Mouse (Mus musculus): Measurements from ENCODE around the gene Rpl11. TPM values are rescaled to one million over a fixed set of nuclear protein-coding genes. Genes with fewer than 3 reads are reported as not detected.
A peak's percentile ranks its signal among the peaks of the same experiment; 100 is the strongest.
"Not testable (repeated sequence)": the region's sequence is repeated elsewhere in the genome, so short reads cannot be mapped to it uniquely, and the experiment has no call there.

Gene Rpl11
- polyA plus RNA-seq, 1 experiment from 2014 or later: 516 TPM

DNA sequence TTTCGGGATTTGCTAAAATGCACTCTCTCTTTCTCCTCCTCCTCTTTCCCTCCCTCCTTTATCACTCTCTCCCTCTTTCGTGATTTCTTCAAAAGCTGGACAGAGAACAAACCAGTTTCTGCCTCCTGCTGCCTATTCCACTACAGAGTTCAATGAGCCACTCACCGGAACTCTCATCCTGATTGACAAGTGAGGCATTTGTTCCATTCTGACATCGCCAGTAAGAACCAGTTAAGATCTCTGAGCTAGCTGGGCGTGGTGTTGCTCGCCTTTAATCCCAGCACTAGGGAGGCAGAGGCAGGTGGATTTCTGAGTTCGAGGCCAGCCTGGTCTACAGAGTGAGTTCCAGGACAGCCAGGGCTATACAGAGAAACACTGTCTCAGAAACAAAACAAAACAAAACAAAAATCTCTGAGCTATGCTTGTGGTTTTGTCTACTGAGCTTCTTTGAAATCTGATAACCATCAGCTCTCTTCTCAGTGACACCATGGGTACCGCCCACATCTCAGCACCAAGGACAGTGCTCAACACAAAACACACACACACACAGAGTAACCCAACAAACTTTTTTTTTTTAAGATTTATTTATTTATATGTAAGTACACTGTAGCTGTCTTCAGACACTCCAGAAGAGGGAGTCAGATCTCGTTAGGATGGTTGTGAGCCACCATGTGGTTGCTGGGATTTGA lies 6.7 kb upstream of the Rpl11 start:
- not testable (repeated sequence) for H3K4me3 ChIP-seq; DNase-seq (ENCODE audit: low spot score); H3K27ac ChIP-seq (replicated peaks); H3K27me3 ChIP-seq (replicated peaks; ENCODE audit: low read depth, poor library complexity, severe bottlenecking); H3K4me1 ChIP-seq; H3K36me3 ChIP-seq (replicated peaks); H3K9me3 ChIP-seq
- WGBS: 68% methylated on average over 9 of the region's 9 CpGs

- H3K36me3 ChIP-seq (replicated peaks): no peaks in the 10 kb centered on the region
- H3K4me1 ChIP-seq: no peaks in the 10 kb centered on the region
- H3K27ac ChIP-seq (replicated peaks): no peak overlapping the region
- H3K9me3 ChIP-seq: no peaks in the 10 kb centered on the region
- WGBS: 90% methylated on average over 5 of the region's 5 CpGs
- H3K4me3 ChIP-seq: no peak overlapping the region
- no peaks in the 10 kb centered on the region for H3K27me3 ChIP-seq (replicated peaks; ENCODE audit: low read depth, poor library complexity, severe bottlenecking)
- no peak for DNase-seq (ENCODE audit: low spot score)
Observed at GRCm38 (mm10) chr4:136057916-136058315, 4.7 kb upstream of the Rpl11 start.

GRCm38 (mm10) chr4:136056030-136056429 lies 2.8 kb upstream of the Rpl11 start:
- no peak overlapping the region for H3K4me3 ChIP-seq
- no peaks in the 10 kb centered on the region for H3K9me3 ChIP-seq
- H3K36me3 ChIP-seq (replicated peaks): peaks cover 13% of the 10 kb centered on the region
- peaks cover 13% of the 10 kb centered on the region for H3K4me1 ChIP-seq
- H3K27ac ChIP-seq (replicated peaks): no peak overlapping the region
- H3K27me3 ChIP-seq (replicated peaks; ENCODE audit: low read depth, poor library complexity, severe bottlenecking): no peaks in the 10 kb centered on the region
- WGBS: 58% methylated on average over 1 of the region's 1 CpGs
- no peak for DNase-seq (ENCODE audit: low spot score)

DNA sequence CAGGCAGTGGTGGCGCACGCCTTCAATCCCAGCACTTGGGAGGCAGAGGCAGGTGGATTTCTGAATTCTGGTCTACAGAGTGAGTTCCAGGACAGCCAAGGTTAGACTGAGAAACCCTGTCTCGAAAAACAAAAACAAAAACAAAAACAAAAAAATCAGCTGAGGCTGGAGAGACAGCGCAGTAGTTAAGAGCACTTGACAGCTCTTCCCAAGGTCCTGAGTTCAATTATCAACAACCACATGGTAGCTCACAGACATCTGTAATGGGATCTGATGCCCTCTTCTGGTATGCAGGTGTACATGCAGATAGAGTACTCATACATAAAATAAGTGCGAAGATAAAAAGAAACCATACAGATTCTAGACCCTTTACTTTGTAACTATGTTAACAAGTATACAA lies 615 bp upstream of the Rpl11 start:
- no peaks in the 10 kb centered on the region for H3K9me3 ChIP-seq
- H3K4me1 ChIP-seq: peaks cover 26% of the 10 kb centered on the region
- WGBS: 77% methylated on average over 5 of the region's 5 CpGs
- H3K27me3 ChIP-seq (replicated peaks; ENCODE audit: low read depth, poor library complexity, severe bottlenecking): no peaks in the 10 kb centered on the region
- peaks cover 35% of the 10 kb centered on the region for H3K36me3 ChIP-seq (replicated peaks)
- H3K27ac ChIP-seq (replicated peaks): peak overlapping the region; percentile 99; the same call in 1 of the 2 replicates
- DNase-seq (ENCODE audit: low spot score): no peak
- H3K4me3 ChIP-seq: peak overlapping the region; percentile 99

GRCm38 (mm10) chr4:136052534-136053246 lies 538 bp downstream of the Rpl11 start:
- Histone ChIP-seq H3K4me1 (peaks cover 30% of the 10 kb centered on the region), H3K4me3 (peak overlapping the region; percentile 99), H3K27ac (replicated peaks) (peak overlapping the region; percentile 99), H3K9me3 (no peaks in the 10 kb centered on the region), H3K36me3 (replicated peaks) (peaks cover 46% of the 10 kb centered on the region), H3K27me3 (replicated peaks; ENCODE audit: low read depth, poor library complexity, severe bottlenecking) (no peaks in the 10 kb centered on the region)
- DNase-seq (ENCODE audit: low spot score): no peak
- WGBS: under 1% methylated on average over 50 of the region's 50 CpGs

- H3K27ac ChIP-seq (replicated peaks): peak overlapping the region; percentile 99
Observed at GRCm38 (mm10) chr4:136052060-136052459, 1.2 kb downstream of the Rpl11 start.

GRCm38 (mm10) chr4:136050226-136050625 lies 3.0 kb downstream of the Rpl11 start:
- Histone ChIP-seq H3K27me3 (replicated peaks; ENCODE audit: low read depth, poor library complexity, severe bottlenecking) (no peaks in the 10 kb centered on the region), H3K4me3 (peak overlapping the region; percentile 99; the same call in 1 of the 2 replicates), H3K9me3 (no peaks in the 10 kb centered on the region), H3K36me3 (replicated peaks) (peaks cover 71% of the 10 kb centered on the region), H3K27ac (replicated peaks) (no peak overlapping the region), H3K4me1 (peaks cover 30% of the 10 kb centered on the region)
- no peak for DNase-seq (ENCODE audit: low spot score)
- 93% methylated on average over 6 of the region's 6 CpGs for WGBS

More at GRCm38 (mm10) chr4:136052060-136052459, 1.2 kb downstream of the Rpl11 start:
- Histone ChIP-seq H3K27me3 (replicated peaks; ENCODE audit: low read depth, poor library complexity, severe bottlenecking) (no peaks in the 10 kb centered on the region), H3K36me3 (replicated peaks) (peaks cover 53% of the 10 kb centered on the region), H3K4me1 (peaks cover 30% of the 10 kb centered on the region), H3K9me3 (no peaks in the 10 kb centered on the region), H3K4me3 (peak overlapping the region; percentile 99)
- DNase-seq (ENCODE audit: low spot score): no peak
- 5% methylated on average over 3 of the region's 3 CpGs for WGBS

GRCm38 (mm10) chr4:136048291-136049032 lies 4.8 kb downstream of the Rpl11 start:
- H3K4me1 ChIP-seq: peaks cover 30% of the 10 kb centered on the region
- H3K9me3 ChIP-seq: no peaks in the 10 kb centered on the region
- no peak overlapping the region for H3K27ac ChIP-seq (replicated peaks)
- H3K36me3 ChIP-seq (replicated peaks): peaks cover 89% of the 10 kb centered on the region
- H3K4me3 ChIP-seq: no peak overlapping the region
- 78% methylated on average over 4 of the region's 4 CpGs for WGBS
- no peak for DNase-seq (ENCODE audit: low spot score)
- H3K27me3 ChIP-seq (replicated peaks; ENCODE audit: low read depth, poor library complexity, severe bottlenecking): no peaks in the 10 kb centered on the region

DNA sequence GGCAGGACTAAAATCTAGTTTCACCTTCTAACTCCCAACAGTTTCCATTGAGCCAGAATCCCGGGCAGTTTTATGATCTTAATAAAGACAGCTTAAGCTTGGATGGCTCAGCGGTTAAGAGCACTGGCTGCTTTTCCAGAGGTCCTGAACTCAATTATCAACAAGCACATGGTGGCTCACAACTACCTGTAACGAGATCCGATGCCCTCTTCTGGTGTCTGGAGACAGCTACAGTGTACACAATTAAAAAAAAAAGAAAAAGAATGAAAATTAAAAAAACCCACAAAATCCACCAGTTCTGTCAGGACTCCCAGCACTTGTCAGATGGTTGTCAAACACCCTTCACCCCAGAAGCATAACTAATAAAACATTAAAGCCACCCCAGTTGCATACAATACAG lies 5.6 kb downstream of the Rpl11 start:
- no peak overlapping the region for H3K27ac ChIP-seq (replicated peaks)
- H3K4me3 ChIP-seq: no peak overlapping the region
- no peaks in the 10 kb centered on the region for H3K27me3 ChIP-seq (replicated peaks; ENCODE audit: low read depth, poor library complexity, severe bottlenecking)
- WGBS: 53% methylated on average over 4 of the region's 4 CpGs
- H3K4me1 ChIP-seq: peaks cover 30% of the 10 kb centered on the region
- H3K9me3 ChIP-seq: no peaks in the 10 kb centered on the region
- peaks cover 91% of the 10 kb centered on the region for H3K36me3 ChIP-seq (replicated peaks)
- DNase-seq (ENCODE audit: low spot score): no peak

DNA sequence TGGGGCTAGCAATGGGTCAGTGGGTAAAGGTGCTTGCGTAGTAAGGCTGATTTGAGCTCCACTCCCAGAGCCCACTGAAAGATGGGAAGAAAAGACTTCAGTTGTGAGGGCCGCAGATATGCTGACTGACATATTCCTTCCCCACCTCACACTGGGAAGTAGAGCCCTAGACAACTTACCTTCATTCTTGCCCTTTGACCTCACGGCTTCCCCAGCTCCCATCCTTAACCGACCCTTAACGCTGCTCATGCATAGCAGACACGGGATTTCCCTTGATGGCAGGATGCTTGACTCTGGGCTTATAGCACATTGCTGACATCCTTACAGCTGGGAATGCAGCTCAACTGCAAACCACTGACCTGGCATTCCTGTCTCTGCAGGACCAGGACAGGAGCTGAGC lies 6.3 kb downstream of the Rpl11 start:
- Histone ChIP-seq H3K27me3 (replicated peaks; ENCODE audit: low read depth, poor library complexity, severe bottlenecking) (no peaks in the 10 kb centered on the region), H3K36me3 (replicated peaks) (peaks cover 86% of the 10 kb centered on the region), H3K27ac (replicated peaks) (no peak overlapping the region), H3K9me3 (no peaks in the 10 kb centered on the region), H3K4me3 (no peak overlapping the region), H3K4me1 (peaks cover 26% of the 10 kb centered on the region)
- 74% methylated on average over 6 of the region's 6 CpGs for WGBS
- no peak for DNase-seq (ENCODE audit: low spot score)

GRCm38 (mm10) chr4:136045091-136045490 lies 8.1 kb downstream of the Rpl11 start:
- no peak for DNase-seq (ENCODE audit: low spot score)
- Histone ChIP-seq H3K4me3 (no peak overlapping the region), H3K36me3 (replicated peaks) (peaks cover 68% of the 10 kb centered on the region), H3K27me3 (replicated peaks; ENCODE audit: low read depth, poor library complexity, severe bottlenecking) (no peaks in the 10 kb centered on the region), H3K27ac (replicated peaks) (no peak overlapping the region), H3K9me3 (no peaks in the 10 kb centered on the region), H3K4me1 (peaks cover 8% of the 10 kb centered on the region)
- 90% methylated on average over 5 of the region's 5 CpGs for whole genome bisulfite sequencing

- Histone ChIP-seq H3K4me1 (peaks cover 3% of the 10 kb centered on the region; the same call in 1 of the 2 replicates), H3K27ac (replicated peaks) (no peak overlapping the region), H3K4me3 (no peak overlapping the region), H3K27me3 (replicated peaks; ENCODE audit: low read depth, poor library complexity, severe bottlenecking) (no peaks in the 10 kb centered on the region), H3K9me3 (no peaks in the 10 kb centered on the region), H3K36me3 (replicated peaks) (peaks cover 56% of the 10 kb centered on the region)
- no peak for DNase-seq (ENCODE audit: low spot score)
- 81% methylated on average over 6 of the region's 6 CpGs for WGBS
Observed at GRCm38 (mm10) chr4:136043784-136044400, 9.3 kb downstream of the Rpl11 start.

Data from embryonic facial prominence, embryonic 10.5 days (tissue).